Mouse (Mus musculus) heart, embryonic 14.5 days (tissue): Measurements from ENCODE around the gene Itm2a. TPM values are rescaled to one million over a fixed set of nuclear protein-coding genes. Genes with fewer than 3 reads are reported as not detected.

ENCODE experiments used
- ATAC-seq: fragments of 200-750 bp; cut with Nextera tagmentation; 2 replicates; pipeline ENCODE4 v1.8.0; 2017; ENCODE audit warnings: low read depth, moderate TSS enrichment; ENCODE audit not compliant: insufficient number of reproducible peaks, insufficient read depth, low FRiP score
- H3K27ac ChIP-seq, 2 experiments: fragments of 200-500 bp in 1 of 2; fragments of 300-500 bp in 1 of 2; sonication (generic) in 1 of 2; replicated peaks in 1 of 2; 2 replicates each; pipeline ENCODE4 v1.5.1; 2012 to 2014; ENCODE audit warnings: low read depth in 2 of 2, low read length in 2 of 2, control low read depth in 1 of 2, mild to moderate bottlenecking in 1 of 2, mixed read lengths in 1 of 2; ENCODE audit not compliant: control insufficient read depth in 1 of 2, insufficient read depth in 1 of 2
- H3K27me3 ChIP-seq: fragments of 300-500 bp; sonication (generic); 2 replicates; pipeline ENCODE4 v1.6.1; 2014; ENCODE audit warnings: mild to moderate bottlenecking, low read length, control low read depth; ENCODE audit not compliant: control insufficient read depth, insufficient read depth
- H3K36me3 ChIP-seq: fragments of 300-500 bp; sonication (generic); 2 replicates; pipeline ENCODE4 v1.6.1; 2014; ENCODE audit warnings: mild to moderate bottlenecking, control low read depth, low read length, mixed read lengths; ENCODE audit not compliant: control insufficient read depth, insufficient read depth
- H3K4me1 ChIP-seq, 2 experiments: fragments of 200-500 bp in 1 of 2; fragments of 300-500 bp in 1 of 2; sonication (generic) in 1 of 2; 2 replicates each; pipeline ENCODE4 v1.6.1; 2012 to 2014; ENCODE audit warnings: low read length in 2 of 2, control low read depth in 1 of 2, mixed read lengths in 1 of 2; ENCODE audit not compliant: control insufficient read depth in 2 of 2, insufficient read depth in 2 of 2
- H3K4me2 ChIP-seq: fragments of 300-500 bp; sonication (generic); 2 replicates; pipeline ENCODE4 v1.6.1; 2014; ENCODE audit warnings: mild to moderate bottlenecking, low read length
- H3K4me3 ChIP-seq, 2 experiments: fragments of 200-500 bp in 1 of 2; fragments of 300-500 bp in 1 of 2; sonication (generic) in 1 of 2; 2 replicates each; pipeline ENCODE4 v1.5.1; 2012 to 2014; ENCODE audit warnings: low read length in 2 of 2, mild to moderate bottlenecking in 2 of 2, control low read depth in 1 of 2, low read depth in 1 of 2, moderate library complexity in 1 of 2; ENCODE audit not compliant: control insufficient read depth in 1 of 2, insufficient read depth in 1 of 2
- H3K9ac ChIP-seq: fragments of 300-500 bp; sonication (generic); 2 replicates; pipeline ENCODE4 v1.6.1; 2014; ENCODE audit warnings: mild to moderate bottlenecking, low read length
- H3K9me3 ChIP-seq: fragments of 300-500 bp; sonication (generic); 2 replicates; pipeline ENCODE4 v1.6.1; 2016; ENCODE audit warnings: low read length, control low read depth; ENCODE audit not compliant: control insufficient read depth
- WGBS: fragments of 180-500 bp; shearing (Covaris S2); extraction: QIAGEN DNeasy Blood & Tissue Kit; methylation state at CpG from one replicate; pipeline ENCODE4 v1.1.7; 2014; 5-methylcytosine and 5-hydroxymethylcytosine counted together
- polyA plus RNA-seq: library from polyadenylated mRNA; unstranded; fragments of >200 nt; fragmentation: Nextera tagmentation; extraction: Ambion mirVana; gene quantifications from 2 replicates; pipeline ENCODE4 v1.2.1, GENCODE M21; 2014

The Itm2a gene
- polyA plus RNA-seq, 1 experiment from 2014 or later = 450 TPM

GRCm38 (mm10) chrX:107393256-107393655 lies 9.9 kb downstream of the Itm2a start:
- H3K27ac ChIP-seq = no peak overlapping the region
- no peak overlapping the region for H3K4me2 ChIP-seq
- no peaks in the 10 kb centered on the region for H3K27me3 ChIP-seq
- no peaks in the 10 kb centered on the region for H3K4me1 ChIP-seq
- no peak overlapping the region for H3K4me3 ChIP-seq
- WGBS = 34% methylated on average over 3 of the region's 3 CpGs
- no peaks in the 10 kb centered on the region for H3K9me3 ChIP-seq
- no peak for ATAC-seq
- H3K36me3 ChIP-seq = peaks cover 4% of the 10 kb centered on the region; the same call in 1 of the 2 replicates
- H3K9ac ChIP-seq = no peak overlapping the region

GRCm38 (mm10) chrX:107375329-107375728 lies 27.8 kb downstream of the Itm2a start:
- H3K36me3 ChIP-seq = no peaks in the 10 kb centered on the region
- no peak overlapping the region for H3K27ac ChIP-seq
- H3K4me2 ChIP-seq = no peak overlapping the region
- no peak for ATAC-seq
- H3K4me3 ChIP-seq = no peak overlapping the region
- no peaks in the 10 kb centered on the region for H3K27me3 ChIP-seq
- H3K9me3 ChIP-seq = no peaks in the 10 kb centered on the region
- H3K4me1 ChIP-seq = no peaks in the 10 kb centered on the region; a peak in 1 of 4 replicates
- H3K9ac ChIP-seq = no peak overlapping the region
- WGBS = 50% methylated on average over 1 of the region's 1 CpGs

Other genes starting within 250 kb of the Itm2a start
- gene Gpr174, start 147.5 kb downstream of the Itm2a start, polyA plus RNA-seq = 0.04 TPM in 1 of 2 replicates, not detected in the other